Mouse (Mus musculus): ENCODE results near the gene Slc28a3. TPM values are rescaled to one million over a fixed set of nuclear protein-coding genes. Genes with fewer than 3 reads are reported as not detected.

The Slc28a3 gene
- total RNA-seq, 2 experiments from 2014 or later = 0.13 to 0.20 TPM

DNA sequence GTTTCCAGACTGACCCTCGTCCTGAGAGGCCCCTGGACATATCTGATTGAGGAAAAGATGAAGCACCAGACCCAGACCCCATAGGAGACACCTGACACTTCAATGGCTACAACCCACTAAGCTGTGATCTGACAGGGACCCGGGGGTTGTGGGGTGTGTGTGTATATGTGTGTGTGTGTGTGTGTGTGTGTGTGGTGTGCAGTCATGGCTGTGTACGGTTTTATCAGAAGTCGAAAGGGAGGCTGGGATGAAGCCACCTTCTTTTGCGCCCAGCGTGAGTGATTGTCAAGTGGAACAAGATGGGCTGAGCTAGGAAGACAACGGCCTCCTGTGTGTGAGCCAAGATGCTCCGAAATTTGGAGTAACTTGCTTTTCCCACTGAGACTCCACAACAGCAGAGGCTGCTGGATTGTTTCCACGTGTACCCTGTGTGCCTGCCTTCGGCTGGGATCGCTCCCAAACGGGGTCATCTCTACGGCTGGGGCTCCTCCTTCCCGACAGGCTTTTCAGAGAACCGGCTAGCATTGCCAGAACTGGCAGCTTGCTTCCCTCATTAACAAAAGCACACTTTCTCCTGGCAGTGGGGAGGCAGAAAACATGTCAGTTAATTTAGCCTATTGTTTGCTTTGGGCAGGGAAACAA lies 50.1 kb downstream of the Slc28a3 start:
- DNase-seq (ENCODE audit: low spot score in 2 of 2) = peak; percentile 68 to 82

DNA sequence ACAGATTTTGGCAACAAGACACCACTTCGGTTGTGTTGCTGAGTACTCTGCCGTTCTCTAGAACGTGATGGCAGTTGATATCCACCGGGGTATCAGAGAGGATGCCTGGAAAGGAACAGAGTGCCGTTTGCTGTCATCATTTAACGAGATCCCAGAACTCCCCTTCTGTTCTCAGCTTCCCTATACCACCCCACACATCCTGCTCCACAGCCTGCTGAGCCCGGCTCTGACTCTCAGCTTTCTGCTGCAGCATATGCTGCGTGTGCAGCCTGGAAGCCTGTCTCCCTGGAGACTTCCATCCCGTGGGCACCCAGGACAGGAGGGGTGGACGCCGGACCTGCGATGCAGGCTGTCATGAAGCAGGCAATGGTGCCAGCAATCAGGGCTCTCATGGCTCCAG lies 52.5 kb downstream of the Slc28a3 start:
- peak; percentile 63 to 79 for DNase-seq (ENCODE audit: low spot score in 2 of 2)

DNA sequence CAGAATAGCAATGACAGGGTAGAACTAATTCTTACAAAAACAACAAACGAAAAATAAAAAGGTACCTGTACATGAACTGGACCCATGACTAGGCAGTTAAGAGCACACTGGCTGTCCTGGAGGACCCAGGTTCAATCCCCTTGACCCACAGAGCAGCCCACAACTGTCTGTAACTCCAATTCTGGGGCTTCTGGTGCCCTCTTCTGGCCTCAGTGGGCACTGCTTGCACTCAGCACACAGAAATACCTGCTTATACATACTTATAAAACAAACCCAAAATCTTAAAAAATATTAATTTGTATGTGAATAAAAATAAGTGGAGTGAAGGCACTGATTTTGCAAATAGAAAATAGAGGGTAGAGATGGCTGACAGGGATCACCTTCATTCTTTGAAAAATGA lies 54.7 kb downstream of the Slc28a3 start:
- no peak for DNase-seq (ENCODE audit: low spot score in 2 of 2)

DNA sequence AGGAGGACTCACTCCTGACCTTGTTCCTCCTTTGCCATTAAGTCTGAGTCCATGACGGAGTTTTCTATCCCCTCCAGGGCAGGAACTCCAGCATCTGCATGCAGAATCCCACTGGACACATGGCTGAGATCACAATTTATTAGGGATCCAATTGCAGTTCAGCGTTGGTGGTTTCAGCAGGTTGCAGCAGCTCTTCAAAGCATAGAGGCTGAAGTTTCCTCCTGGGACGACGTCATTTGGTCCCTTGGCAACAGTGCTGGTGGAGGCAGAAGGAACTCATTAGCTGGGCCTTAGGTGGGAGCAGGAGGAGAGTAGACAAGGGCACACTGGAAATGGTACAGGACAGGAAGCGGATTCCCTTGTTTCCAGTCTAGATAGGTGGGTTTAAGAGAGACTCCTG lies 55.1 kb downstream of the Slc28a3 start:
- DNase-seq (ENCODE audit: low spot score in 2 of 2) = no peak

DNA sequence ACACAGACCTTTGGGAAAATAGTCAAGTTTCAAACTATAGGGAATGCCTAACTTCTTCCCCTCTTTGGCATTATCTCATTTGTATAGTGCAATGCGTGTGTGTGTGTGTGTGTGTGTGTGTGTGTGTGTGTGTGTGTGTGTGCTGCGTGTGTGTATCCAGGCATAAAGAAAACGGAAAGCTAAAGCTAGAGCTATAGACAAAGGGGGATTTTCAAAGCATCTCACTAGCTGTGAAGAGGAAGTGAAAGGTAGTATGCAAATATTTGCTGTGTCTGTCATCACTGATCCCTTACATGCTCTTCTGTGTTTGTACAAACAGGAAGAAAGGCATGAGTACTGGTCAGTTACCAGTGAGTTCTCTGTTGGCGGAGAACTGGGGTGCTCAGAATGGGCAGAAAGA lies 58.8 kb downstream of the Slc28a3 start:
- DNase-seq (ENCODE audit: low spot score in 2 of 2) = no peak

DNA sequence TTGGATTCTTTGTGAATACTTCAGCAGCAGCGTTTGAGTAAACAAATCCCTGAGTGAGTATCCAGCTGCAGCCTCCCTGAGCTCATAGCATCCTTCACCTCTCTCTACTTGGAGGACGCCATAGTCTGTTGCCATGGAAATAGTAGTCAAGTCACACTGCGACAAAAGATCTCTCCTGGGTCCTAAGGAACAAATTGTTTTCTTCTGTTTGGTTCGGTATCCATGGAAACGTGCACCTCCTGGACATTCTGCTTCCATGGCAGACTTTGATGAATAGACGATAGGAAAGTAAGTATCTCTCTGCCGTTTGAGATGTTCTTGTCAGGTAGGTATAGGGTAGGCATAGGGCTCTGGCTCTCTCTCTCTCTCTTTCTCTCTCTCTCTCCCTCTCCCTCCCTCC lies 63.1 kb downstream of the Slc28a3 start:
- DNase-seq (ENCODE audit: low spot score in 2 of 2) = peak; percentile 44 to 61

DNA sequence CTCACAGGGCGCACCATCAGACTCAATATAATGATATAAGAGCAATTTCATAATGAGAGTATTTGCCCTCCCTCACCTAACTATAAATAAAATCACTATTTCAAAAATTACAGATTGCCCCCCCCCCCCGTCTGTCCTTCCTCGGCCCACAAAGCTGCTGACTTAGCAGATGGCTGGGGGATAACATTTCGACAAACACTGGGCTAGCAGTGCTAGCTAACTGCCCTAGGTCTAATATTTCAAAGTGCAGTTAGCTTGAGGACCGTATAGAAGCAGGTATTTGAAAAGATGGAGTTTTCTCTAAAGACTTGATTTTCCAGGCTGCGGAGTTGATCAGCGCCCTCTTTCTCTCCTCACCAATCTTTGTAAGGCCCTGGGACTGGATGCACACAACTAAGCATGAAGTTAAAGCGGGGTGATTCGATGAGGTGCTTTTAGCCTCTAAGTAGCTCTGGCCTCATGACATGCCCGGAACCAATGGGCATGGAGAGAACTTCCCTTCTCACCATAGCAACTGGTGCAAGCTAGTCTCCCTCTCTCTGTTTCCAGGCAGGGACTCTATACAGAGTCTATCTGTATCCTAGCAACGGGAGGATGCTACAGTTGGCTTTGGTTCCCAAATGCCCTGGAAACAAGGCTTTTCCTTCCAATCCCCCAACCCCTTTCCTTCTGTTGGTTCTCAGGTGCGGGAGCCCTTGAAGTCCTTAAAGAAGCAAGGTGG lies 66.8 kb downstream of the Slc28a3 start:
- DNase-seq (ENCODE audit: low spot score in 2 of 2) = peak; percentile 61 to 81

DNA sequence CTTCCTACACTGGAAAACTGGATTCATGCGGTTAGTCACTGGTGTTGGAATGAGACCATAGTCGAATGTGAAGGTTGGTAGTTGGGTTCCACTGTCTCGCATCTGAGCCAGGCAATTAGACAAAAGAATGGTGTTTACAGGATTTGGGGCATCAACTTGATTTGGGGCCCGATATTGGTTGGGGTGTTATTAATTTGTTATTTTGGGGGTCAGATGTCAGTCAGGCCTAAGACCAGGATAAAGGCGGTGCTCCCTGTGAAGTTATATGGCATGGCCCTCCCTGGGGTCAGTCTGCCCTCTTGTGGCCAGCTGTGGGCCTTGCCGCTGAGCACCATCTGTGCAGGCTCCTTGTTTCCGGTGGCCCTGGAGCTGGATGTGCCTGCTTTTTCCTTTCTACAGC lies 67.6 kb downstream of the Slc28a3 start:
- DNase-seq (ENCODE audit: low spot score in 2 of 2) = peak; percentile 69 to 85

DNA sequence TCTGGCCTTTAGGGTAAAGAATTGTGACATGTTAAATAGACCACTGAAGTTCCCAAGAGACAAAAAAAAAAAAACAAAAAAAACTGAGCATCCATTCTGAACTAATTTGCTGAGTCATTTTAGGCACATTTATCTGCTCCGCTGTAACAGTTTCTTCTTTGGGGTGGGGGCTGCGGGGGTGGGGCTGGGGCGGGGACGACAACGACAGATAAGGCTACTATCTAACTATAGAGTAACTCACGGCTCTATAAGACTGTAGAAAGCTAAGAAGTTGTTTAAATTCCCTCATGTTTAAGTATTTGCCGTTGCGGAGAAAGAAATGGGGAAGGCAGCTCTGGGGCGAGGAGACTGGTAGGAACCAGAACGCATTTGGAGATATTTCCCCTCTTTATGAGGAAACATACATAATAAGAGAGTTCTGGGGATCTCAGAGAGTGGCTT lies 68.1 kb downstream of the Slc28a3 start:
- no peak for DNase-seq (ENCODE audit: low spot score in 2 of 2)

DNA sequence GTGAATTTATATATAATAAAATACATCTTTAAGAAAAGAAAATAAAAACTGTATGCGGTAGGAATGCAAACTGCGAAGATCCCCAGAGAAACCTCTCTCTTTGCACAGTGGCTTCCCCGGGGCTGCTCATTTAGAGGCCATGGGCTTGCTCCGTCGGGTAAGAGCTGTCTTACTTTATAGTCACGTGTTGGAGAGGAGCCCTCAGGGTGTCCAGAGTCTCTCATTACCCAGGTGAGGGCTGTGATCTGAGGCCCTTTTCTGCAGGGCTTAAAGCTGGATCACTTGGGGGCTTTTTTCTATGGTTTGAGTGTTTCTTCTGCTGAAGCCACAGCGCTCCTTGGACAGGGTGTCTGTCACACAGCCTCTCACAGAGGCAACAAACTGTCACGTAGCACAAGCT lies 68.5 kb downstream of the Slc28a3 start:
- no peak for DNase-seq (ENCODE audit: low spot score in 2 of 2)

DNA sequence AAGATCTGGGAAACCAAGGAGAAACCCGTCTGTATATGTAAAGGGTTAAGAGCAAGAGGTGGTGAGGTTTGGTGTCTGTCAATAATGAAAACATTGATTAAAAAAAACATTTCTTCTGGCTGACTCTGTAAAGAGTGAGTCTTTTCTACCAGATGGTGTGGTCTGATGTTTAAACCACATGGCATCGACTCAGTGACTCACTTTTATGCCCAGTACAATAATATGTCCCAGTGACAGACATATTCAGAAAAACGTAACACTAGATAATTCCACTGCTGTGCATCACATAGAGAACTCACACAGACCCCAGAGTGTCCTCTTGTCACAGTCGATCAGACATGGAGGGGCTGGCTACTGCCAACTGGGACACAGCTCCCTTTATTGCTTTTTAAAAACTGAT lies 69.1 kb downstream of the Slc28a3 start:
- DNase-seq (ENCODE audit: low spot score in 2 of 2) = no peak

DNA sequence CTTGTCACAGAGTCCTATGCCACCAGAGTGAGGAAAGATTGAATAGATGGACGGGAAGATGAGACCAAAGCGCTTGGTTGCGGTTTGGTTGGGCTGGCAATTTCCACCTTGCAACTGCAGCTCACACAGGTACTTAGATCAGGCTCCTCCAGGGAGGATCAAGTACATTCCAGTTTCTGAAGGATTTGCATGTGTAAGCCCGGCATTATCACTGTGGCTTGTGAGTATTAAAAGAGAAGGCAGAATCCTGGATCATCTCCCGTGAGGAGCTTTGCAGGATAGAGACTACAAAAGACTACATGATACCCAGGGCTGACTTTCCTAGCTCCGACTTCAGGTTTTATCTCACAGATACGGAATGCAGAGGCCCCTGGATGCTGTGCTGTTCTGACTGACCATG lies 71.7 kb downstream of the Slc28a3 start:
- DNase-seq (ENCODE audit: low spot score in 2 of 2) = no peak

DNA sequence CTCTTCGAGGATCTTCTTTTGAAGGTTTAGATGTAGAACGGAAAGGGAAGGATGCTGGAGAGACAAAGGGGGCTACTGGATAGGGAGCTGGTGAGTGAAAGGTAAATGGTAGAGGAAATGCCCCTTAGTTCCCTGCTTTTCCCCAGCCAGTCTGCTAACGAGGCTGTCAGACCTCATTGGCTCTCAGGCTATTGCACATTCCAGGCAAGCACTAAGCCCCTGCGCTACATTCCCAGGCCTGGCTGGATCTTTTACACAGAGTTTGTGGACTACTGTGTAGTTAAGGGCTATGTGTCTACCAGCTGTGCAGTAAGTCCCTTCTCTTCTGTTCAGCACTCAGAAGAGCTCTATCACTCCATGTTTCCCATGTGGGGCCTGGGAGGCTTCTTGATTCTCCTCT lies 72.3 kb downstream of the Slc28a3 start:
- no peak for DNase-seq (ENCODE audit: low spot score in 2 of 2)

DNA sequence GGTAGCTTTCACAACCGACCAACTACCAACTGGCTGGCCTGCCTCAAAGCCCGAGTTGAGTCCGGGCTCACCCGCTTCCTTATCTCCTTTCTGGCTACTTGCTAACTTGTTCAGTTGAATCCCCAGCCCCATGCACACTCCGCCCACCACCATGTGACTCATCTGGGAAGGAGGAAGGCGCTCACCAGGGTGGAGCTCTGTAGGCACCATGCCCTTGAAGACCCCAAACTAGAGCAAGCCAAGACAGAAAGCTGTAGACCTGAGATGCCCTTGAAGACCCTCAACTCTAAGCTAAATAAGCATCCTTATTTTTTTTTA lies 72.8 kb downstream of the Slc28a3 start:
- no peak for DNase-seq (ENCODE audit: low spot score in 2 of 2)

DNA sequence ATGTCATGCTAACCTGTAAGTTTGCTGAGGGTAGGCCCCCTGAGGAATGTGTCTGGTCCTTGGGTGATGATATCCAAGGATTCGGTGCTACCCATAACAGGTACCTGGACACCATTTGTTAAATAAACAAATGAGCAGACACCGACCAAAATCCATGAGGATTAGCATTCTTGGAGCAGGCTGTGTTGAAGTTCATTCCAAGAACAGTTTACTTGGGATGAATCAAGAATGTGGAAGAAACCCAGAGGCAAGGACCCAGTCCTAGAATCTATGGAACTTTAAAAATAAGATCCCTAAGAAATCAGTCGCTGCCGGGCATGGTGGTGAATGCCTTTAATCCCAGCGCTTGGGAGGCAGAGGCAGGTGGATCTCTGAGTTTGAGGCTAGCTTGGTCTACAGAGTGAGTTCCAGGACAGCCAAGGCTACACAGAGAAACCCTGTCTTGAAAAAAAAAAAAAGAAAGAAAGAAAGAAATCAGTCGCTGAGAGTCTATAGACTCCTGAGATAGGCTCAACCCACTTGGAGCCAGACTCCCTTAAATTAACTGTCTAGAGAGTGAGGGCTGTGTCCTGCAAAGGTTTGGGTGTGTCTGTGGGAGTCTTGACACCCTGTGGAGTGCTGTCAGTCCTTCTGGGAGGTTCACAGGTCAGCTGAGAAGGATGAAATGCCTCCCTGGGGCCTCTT lies 73.3 kb downstream of the Slc28a3 start:
- no peak for DNase-seq (ENCODE audit: low spot score in 2 of 2)

DNA sequence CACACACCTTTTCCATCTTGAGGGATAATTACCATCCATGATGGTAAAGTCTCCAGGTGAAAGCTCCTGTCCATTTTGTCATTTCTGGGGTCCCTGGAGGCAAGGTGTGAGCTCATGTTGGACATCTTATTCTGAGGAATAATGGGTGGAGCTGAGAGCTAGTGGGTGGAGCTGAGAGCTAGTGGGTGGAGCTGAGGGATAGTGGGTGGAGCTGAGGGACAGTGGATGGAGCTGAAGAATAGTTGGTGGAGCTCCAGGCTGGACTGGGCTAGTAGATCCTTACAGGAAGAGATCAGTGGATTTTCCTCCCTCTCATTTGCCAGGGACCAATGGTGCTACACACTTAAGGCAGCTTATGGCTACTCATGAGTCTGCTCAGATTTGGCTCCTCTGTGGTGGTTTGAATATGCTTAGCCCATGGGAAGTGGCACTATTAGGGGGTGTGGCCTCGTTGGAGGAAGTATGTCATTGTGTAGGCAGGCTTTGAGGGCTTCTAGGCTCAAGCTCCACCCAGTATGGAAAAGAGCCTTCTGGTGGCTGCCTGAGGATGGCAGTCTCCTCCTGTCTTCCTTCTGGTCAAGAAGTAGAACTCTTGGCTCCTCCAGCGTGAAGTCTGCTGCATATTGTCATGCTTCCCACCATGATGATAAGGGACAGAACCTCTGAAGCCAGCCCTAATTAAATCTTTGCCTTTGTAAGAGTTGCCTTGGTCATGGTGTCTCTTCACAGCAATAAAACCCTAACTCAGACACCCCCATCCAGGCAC lies 74.0 kb downstream of the Slc28a3 start:
- DNase-seq (ENCODE audit: low spot score in 2 of 2) = no peak

DNA sequence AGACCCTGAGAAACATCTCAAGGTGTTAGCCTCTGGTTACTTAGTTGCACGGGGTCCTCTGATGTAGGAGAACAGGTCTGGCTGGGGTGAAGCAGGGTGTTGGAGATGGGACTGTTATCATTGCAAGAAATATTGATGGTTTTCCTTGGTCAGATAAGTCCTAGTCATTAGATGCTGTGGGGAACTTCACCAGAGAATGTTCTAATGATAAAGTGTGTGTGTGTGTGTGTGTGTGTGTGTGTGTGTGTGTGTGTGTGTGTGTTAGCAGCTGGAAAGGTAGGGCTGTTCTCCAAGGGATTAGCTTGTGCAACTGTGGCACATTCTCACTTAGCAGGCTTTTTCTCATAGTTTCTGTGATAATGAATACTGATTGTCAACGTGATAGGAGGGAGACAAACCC lies 75.4 kb downstream of the Slc28a3 start:
- DNase-seq (ENCODE audit: low spot score in 2 of 2) = no peak

DNA sequence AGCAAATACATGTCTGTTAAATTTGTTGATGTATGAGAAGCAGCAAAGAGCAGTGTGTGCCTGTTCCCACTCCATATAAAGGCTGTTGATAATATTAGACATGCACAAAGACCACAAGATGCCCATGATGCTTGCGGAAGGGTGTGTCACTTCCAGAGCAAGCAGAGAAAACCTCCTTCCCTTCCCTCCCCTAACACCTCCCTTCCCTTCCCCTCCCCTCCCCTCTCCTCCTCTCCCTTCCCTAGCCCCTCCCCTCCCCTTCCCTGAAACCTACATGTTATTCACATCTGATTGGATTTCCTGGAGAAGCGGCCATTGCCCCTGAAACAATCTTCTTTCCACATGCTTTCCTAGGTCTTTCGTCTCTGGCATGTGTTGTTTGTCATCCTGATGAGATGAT lies 75.8 kb downstream of the Slc28a3 start:
- DNase-seq (ENCODE audit: low spot score in 2 of 2) = no peak

DNA sequence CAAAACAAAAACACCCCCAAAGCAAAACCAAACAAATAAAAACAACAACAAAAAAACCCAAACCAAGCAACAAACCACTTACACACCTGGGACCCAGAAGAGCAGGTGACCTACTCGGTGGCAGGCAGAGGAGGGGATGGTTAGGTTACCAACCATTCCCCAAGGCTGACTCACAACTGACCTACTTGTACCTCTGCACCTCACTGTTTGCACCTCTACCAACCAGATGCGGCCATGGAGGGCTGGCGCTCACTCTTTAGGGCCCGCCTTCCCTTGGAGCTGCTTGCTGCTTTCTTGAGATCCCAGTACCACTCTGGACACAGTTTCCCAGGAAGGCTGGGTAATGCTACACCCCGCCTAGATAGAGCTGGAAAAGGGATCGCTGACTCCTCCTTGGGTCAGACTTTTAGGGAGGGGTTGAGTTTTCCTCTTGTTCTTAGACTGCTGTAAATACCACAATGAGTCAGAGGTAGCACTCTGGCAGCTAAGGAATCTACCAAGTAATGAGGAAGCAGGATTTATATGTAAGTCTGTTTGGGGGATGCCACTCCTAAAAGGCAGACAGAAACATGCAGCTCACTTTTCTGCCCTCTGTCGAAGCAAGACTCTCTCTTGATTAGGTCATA lies 76.3 kb downstream of the Slc28a3 start:
- no peak for DNase-seq (ENCODE audit: low spot score in 2 of 2)

DNA sequence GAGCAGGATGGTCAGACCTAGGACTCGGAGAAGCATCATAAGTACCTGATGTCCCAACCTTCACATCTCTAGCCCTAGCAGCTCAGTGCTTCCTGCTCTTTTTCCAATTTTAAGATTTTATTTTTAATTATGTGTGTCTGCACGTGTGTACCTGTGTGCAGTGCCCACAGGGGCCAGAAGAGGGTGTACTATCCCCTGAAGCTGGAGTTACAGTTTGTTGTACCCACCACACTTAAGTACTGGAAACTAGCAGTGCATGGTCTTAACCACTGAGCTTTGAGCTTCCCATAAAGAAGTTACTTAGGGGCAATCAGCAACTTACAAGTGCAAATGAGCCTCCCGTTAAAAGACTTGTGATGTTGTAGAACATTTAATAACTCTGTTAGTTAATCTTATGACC lies 86.1 kb downstream of the Slc28a3 start:
- DNase-seq (ENCODE audit: low spot score in 2 of 2) = no peak

DNA sequence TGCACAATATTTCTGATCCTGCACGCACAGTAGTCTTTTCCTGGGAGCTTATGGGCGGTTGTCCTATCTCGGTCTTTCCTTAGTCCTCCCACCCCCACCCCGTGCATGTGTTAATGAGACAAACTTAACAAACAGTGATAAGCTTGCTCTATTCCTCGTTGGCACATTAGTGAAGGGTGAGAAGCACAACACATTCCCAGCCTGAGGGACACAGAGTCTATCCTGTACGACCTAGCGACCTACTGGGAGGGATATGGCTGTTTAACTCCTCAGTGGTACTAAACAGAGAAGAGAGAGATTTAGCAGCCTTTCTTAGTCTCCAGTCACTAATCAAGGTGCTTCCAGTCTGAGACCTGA lies 86.9 kb downstream of the Slc28a3 start:
- no peak for DNase-seq (ENCODE audit: low spot score in 2 of 2)
